Mouse (Mus musculus) splenic B cell, adult 2 months (primary cell): ENCODE results near the gene Tor4a.

ENCODE experiments used
- DNase-seq: peaks from one replicate; pipeline ENCODE4 v3.0.0-alpha.2; 2011; ENCODE audit warnings: low read depth, low spot score
- H3K27me3 ChIP-seq: 2 replicates; pipeline ENCODE4 v1.6.1; 2012; ENCODE audit warnings: mild to moderate bottlenecking, low read length, moderate library complexity, mixed read lengths; ENCODE audit not compliant: control insufficient read depth, poor library complexity, insufficient read depth, severe bottlenecking
- H3K36me3 ChIP-seq: 2 replicates; pipeline ENCODE4 v1.6.1; 2012; ENCODE audit warnings: mild to moderate bottlenecking, low read length, moderate library complexity, mixed read lengths; ENCODE audit not compliant: control insufficient read depth, poor library complexity, insufficient read depth, severe bottlenecking

Gene Tor4a

GRCm38 (mm10) chr2:25186575-25186930, 10.1 kb downstream of the Tor4a start:
- DNase-seq = no peak
- no peaks in the 10 kb centered on the region for H3K36me3 ChIP-seq
- no peaks in the 10 kb centered on the region for H3K27me3 ChIP-seq

GRCm38 (mm10) chr2:25185625-25186574, 10.8 kb downstream of the Tor4a start:
- Histone ChIP-seq H3K27me3 (no peaks in the 10 kb centered on the region), H3K36me3 (no peaks in the 10 kb centered on the region)
- peak; percentile 56 for DNase-seq

- Histone ChIP-seq H3K27me3 (no peaks in the 10 kb centered on the region), H3K36me3 (no peaks in the 10 kb centered on the region; the same call in 1 of the 2 replicates)
- no peak for DNase-seq
These were observed 12.2 kb downstream of the Tor4a start for GRCm38 (mm10) chr2:25184496-25184895.

GRCm38 (mm10) chr2:25183336-25183735, 13.3 kb downstream of the Tor4a start:
- Histone ChIP-seq H3K36me3 (no peaks in the 10 kb centered on the region; the same call in 1 of the 2 replicates), H3K27me3 (no peaks in the 10 kb centered on the region)
- DNase-seq = peak; percentile 51

- Histone ChIP-seq H3K36me3 (no peaks in the 10 kb centered on the region; the same call in 1 of the 2 replicates), H3K27me3 (no peaks in the 10 kb centered on the region)
- DNase-seq = no peak
These were observed 14.0 kb downstream of the Tor4a start for GRCm38 (mm10) chr2:25182664-25183063.

GRCm38 (mm10) chr2:25181891-25182397, 14.7 kb downstream of the Tor4a start:
- Histone ChIP-seq H3K27me3 (no peaks in the 10 kb centered on the region), H3K36me3 (no peaks in the 10 kb centered on the region; the same call in 1 of the 2 replicates)
- DNase-seq = no peak

GRCm38 (mm10) chr2:25180973-25181890, 15.5 kb downstream of the Tor4a start:
- Histone ChIP-seq H3K36me3 (no peaks in the 10 kb centered on the region; the same call in 1 of the 2 replicates), H3K27me3 (no peaks in the 10 kb centered on the region)
- peak; percentile 62 for DNase-seq

GRCm38 (mm10) chr2:25180478-25180903, 16.2 kb downstream of the Tor4a start, which contains the start of gene Nrarp:
Nrarp (plus strand) TSS chr2:25180758.
- Histone ChIP-seq H3K36me3 (no peaks in the 10 kb centered on the region; the same call in 1 of the 2 replicates), H3K27me3 (no peaks in the 10 kb centered on the region)
- peak; percentile 95 for DNase-seq

GRCm38 (mm10) chr2:25179566-25180217, 17.0 kb downstream of the Tor4a start:
- no peak for DNase-seq
- no peaks in the 10 kb centered on the region; the same call in 1 of the 2 replicates for H3K36me3 ChIP-seq
- no peaks in the 10 kb centered on the region for H3K27me3 ChIP-seq

GRCm38 (mm10) chr2:25178285-25178972, 18.3 kb downstream of the Tor4a start:
- no peak for DNase-seq
- Histone ChIP-seq H3K36me3 (no peaks in the 10 kb centered on the region; the same call in 1 of the 2 replicates), H3K27me3 (no peaks in the 10 kb centered on the region)

- no peaks in the 10 kb centered on the region; the same call in 1 of the 2 replicates for H3K36me3 ChIP-seq
- no peaks in the 10 kb centered on the region for H3K27me3 ChIP-seq
- DNase-seq = no peak
These were observed 19.0 kb downstream of the Tor4a start for GRCm38 (mm10) chr2:25177685-25178084.

GRCm38 (mm10) chr2:25177076-25177475, 19.6 kb downstream of the Tor4a start:
- no peak for DNase-seq

GRCm38 (mm10) chr2:25176573-25176972, 20.1 kb downstream of the Tor4a start:
- H3K36me3 ChIP-seq = no peaks in the 10 kb centered on the region; the same call in 1 of the 2 replicates
- no peaks in the 10 kb centered on the region for H3K27me3 ChIP-seq
- DNase-seq = no peak

More at GRCm38 (mm10) chr2:25177076-25177475, 19.6 kb downstream of the Tor4a start:
- no peaks in the 10 kb centered on the region for H3K27me3 ChIP-seq
- no peaks in the 10 kb centered on the region; the same call in 1 of the 2 replicates for H3K36me3 ChIP-seq
